Mouse (Mus musculus): Measurements from ENCODE around the gene Sytl1. TPM values are rescaled to one million over a fixed set of nuclear protein-coding genes. Genes with fewer than 3 reads are reported as not detected.

Gene Sytl1
- total RNA-seq, 1 experiment from 2014 or later = 3.0 TPM

DNA sequence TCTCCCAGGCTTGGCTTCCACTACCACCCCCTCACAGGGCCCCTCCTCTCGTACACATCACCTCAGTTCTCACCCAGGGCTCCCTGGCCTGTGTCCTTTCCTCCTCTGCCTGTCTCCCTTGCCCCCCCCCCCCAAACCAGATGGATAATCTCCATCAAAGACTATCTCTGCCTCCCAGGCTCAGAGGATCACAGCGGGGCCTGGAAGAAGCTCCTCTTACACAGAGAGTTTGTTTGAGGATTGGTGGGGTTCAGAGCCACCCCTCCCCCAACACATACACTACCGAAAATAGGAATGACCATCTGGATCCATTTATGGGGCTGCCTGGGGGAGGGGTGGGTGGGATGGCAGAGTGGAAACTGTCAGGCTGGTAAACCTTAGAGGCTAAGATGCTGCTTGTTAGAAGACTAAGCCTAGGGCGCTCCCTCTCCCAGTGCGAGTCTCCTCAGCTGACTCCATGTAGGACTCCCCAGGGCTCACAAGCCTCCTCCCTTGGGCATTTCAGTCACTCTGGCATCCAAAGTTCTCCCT lies 19.1 kb upstream of the Sytl1 start:
- no peak for ATAC-seq (replicated peaks; ENCODE audit: low read depth, poor library complexity, severe bottlenecking)

DNA sequence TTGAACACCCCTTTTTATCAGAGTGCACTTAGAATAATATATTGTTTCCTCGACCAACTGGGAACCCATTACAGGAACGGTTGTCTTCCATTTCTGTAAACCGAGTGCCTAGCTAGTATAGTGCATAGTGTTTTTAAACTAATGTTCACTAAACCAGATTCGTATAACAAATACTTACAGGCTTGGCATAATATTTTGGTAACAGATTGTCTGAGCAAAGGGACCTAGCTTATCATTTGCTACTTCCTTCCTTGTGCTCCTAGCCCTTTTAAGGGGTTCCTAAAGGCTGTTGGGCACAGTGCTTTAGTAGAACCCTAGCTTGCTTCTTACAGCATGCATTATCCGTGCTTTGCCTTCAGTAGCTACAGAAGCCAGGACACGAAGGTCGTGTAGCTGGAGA lies 18.6 kb upstream of the Sytl1 start:
- no peak for ATAC-seq (replicated peaks; ENCODE audit: low read depth, poor library complexity, severe bottlenecking)

DNA sequence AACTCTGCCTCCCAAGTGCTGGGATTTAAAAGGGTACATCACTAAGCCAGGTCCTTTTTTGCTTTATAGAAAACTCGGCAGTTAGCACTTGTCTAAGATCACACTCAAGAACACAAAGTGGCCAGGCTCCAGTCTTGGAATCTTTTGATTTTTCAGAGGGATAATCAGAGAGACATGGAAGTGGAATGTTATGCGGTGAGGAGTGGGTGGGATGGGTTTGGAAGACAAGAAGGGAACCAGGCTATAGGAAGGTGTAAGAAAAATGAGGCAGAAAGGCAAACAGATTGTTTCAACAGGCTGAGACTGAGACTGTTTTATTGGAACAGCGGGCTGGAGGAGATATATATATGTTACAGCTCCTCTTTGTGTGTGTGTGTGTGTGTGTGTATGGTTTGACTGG lies 15.6 kb upstream of the Sytl1 start:
- no peak for ATAC-seq (replicated peaks; ENCODE audit: low read depth, poor library complexity, severe bottlenecking)

DNA sequence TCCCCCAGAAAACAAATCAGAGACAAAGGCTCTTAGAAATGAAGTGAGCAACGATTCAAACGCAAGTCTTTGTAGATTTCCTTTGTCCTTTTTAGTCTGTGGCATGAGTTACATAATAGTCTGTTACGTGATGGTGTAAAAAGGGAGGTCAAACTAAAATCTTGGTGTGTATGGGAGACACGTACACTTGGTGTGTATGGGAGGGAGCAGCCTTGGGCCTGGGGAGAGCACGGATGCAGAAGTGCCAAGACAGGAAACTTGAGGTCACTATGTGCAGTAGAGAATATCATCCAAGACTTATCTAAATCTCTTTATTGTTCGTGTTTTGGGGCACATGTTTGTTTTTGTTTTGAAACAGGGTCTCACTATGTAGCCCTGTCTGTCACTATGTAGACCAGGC lies 15.2 kb upstream of the Sytl1 start:
- 0 out of 2 replicates have a peak, but pooled peaks have one; percentile 24 for ATAC-seq (replicated peaks; ENCODE audit: low read depth, poor library complexity, severe bottlenecking)

- ATAC-seq (replicated peaks; ENCODE audit: low read depth, poor library complexity, severe bottlenecking) = peak; percentile 90
These were observed 14.5 kb upstream of the Sytl1 start, which contains the start of gene Tmem222 for GRCm38 (mm10) chr4:133277104-133278026. Tmem222 (minus strand) TSS chr4:133277792.

DNA sequence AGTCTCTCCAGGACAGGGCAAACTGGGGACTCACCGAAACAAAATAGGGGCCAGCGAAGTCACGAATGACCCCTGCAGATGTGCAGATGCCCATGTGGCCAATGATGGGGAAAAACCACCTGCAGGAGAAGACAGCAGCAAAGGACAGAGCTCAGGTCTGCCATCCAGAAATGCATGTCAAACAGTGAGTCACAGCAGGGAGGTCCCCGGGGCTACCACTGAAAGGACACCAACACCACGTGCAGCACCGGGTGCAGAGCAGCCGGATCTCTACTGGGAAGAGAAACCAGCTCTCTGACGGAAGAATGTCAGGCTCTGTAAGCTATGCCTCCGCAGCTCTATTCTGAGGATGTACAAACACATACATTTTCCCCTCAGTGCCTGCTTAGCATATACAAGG lies 8.0 kb upstream of the Sytl1 start:
- ATAC-seq (replicated peaks; ENCODE audit: low read depth, poor library complexity, severe bottlenecking) = no peak

GRCm38 (mm10) chr4:133269596-133269995 lies 6.7 kb upstream of the Sytl1 start:
- ATAC-seq (replicated peaks; ENCODE audit: low read depth, poor library complexity, severe bottlenecking) = no peak

GRCm38 (mm10) chr4:133268931-133269330 lies 6.0 kb upstream of the Sytl1 start:
- ATAC-seq (replicated peaks; ENCODE audit: low read depth, poor library complexity, severe bottlenecking) = no peak

DNA sequence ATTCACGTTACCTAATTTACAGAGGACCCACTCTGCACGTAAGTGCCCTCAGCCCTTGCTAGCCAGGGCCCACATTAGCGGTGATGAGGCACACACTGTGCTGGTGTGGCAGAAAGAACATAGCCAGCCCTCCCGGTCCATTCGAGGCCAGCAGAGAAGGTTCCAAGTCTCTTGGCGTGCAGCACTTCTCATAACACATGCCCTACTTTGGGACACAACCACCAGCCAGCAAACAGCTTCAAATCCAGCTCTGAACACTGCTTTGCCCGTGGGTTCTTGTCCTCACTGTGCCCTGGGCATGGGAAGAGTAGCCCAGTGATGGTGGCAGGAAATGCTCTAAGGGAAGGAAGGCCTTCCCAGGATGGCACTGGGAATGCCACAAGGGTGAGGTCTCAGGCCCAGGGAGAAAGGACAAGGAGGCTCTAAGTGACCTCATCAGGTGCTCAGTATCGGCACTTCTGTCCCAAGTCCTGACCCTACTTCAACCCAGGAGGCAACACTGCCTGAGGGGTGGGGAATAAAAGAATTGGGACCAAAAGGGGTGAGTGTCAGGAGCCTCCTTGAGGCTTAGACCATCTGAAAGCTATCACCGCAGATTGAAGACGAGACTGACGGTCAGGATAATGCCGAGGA lies 3.5 kb upstream of the Sytl1 start:
- no peak for ATAC-seq (replicated peaks; ENCODE audit: low read depth, poor library complexity, severe bottlenecking)

GRCm38 (mm10) chr4:133265759-133266158 lies 2.8 kb upstream of the Sytl1 start:
- no peak for ATAC-seq (replicated peaks; ENCODE audit: low read depth, poor library complexity, severe bottlenecking)

DNA sequence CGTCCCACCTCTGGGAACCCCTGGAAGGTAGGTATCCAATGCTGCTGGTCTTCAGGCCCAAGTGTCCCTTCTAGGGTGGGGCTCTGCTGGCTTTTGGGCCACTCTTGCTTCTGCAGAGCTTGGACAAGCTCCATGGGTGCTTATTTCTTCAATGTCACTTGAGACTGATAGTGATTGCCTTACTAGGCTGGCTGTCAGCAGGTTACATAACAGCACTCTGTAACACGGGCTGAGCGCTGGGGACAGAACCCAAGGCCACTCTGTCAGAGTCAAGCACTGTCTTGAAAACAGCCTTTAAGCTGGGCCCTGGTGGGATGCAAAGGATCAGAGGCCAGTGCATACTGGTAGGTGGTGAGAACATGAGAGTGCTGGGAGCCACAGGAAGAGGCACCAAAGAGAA lies 2.4 kb upstream of the Sytl1 start:
- ATAC-seq (replicated peaks; ENCODE audit: low read depth, poor library complexity, severe bottlenecking) = no peak

- ATAC-seq (replicated peaks; ENCODE audit: low read depth, poor library complexity, severe bottlenecking) = no peak
These were observed 1.6 kb upstream of the Sytl1 start for GRCm38 (mm10) chr4:133264559-133264958.

- ATAC-seq (replicated peaks; ENCODE audit: low read depth, poor library complexity, severe bottlenecking) = no peak
These were observed 843 bp upstream of the Sytl1 start for GRCm38 (mm10) chr4:133263756-133264155.

GRCm38 (mm10) chr4:133262375-133262765 lies 543 bp downstream of the Sytl1 start:
- peak; percentile 72 for ATAC-seq (replicated peaks; ENCODE audit: low read depth, poor library complexity, severe bottlenecking)

GRCm38 (mm10) chr4:133261641-133262374 lies 1.1 kb downstream of the Sytl1 start:
- peak; percentile 28; the same call in 1 of the 2 replicates for ATAC-seq (replicated peaks; ENCODE audit: low read depth, poor library complexity, severe bottlenecking)

GRCm38 (mm10) chr4:133257798-133258408 lies 5.0 kb downstream of the Sytl1 start:
- ATAC-seq (replicated peaks; ENCODE audit: low read depth, poor library complexity, severe bottlenecking) = no peak

GRCm38 (mm10) chr4:133257230-133257629 lies 5.7 kb downstream of the Sytl1 start:
- no peak for ATAC-seq (replicated peaks; ENCODE audit: low read depth, poor library complexity, severe bottlenecking)

GRCm38 (mm10) chr4:133256820-133257219 lies 6.1 kb downstream of the Sytl1 start:
- ATAC-seq (replicated peaks; ENCODE audit: low read depth, poor library complexity, severe bottlenecking) = no peak

- ATAC-seq (replicated peaks; ENCODE audit: low read depth, poor library complexity, severe bottlenecking) = no peak
These were observed 7.5 kb downstream of the Sytl1 start for GRCm38 (mm10) chr4:133255392-133255791.

DNA sequence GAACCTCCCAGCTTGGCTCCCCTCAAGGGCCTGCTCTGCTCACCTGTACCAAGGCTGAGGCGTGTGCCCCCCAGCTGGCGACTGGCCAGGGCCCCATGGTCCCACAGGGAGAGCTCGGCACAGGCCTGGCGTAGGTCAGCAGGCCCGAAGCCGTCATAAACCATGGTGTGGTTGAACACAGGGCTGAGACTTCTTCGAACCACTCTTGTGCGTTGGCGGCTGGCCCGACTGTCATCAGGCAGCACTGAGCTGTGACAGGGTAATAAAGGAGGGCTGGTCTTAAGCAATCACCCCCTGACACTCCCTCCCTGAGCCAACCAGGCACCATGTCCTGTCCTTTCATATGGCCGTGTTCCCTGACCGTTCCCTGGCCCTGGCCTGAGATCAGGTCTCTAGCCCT lies 9.5 kb downstream of the Sytl1 start:
- ATAC-seq (replicated peaks; ENCODE audit: low read depth, poor library complexity, severe bottlenecking) = no peak

Measured in common myeloid progenitor, adult 5-6 weeks (primary cell).